Mouse (Mus musculus): ENCODE measurements around the gene Cox10. TPM values are rescaled to one million over a fixed set of nuclear protein-coding genes. Genes with fewer than 3 reads are reported as not detected.

Cox10 gene
- total and polyA plus RNA-seq, 2 experiments from 2014 or later: 21.5 to 36.4 TPM

- DNase-seq (ENCODE audit: low spot score) (peak; percentile 88), ATAC-seq (ENCODE audit: low FRiP score) (peak; percentile 60; the same call in 1 of the 2 replicates)
- H3K9ac ChIP-seq (replicated peaks; ENCODE audit: low read length, poor library complexity, severe bottlenecking): peak overlapping the region; percentile 68
- peak overlapping the region; percentile 74 for H3K4me2 ChIP-seq (ENCODE audit: low read depth, low read length, poor library complexity, severe bottlenecking)
- peak; percentile 87 for TF ChIP-seq CTCF (IDR thresholded peaks at IDR 0.05)
- peak overlapping the region; percentile 50 for H3K4me3 ChIP-seq (ENCODE audit: low read depth, low read length)
- H3K9me3 ChIP-seq (ENCODE audit: low read length): no peaks in the 10 kb centered on the region
- H3K36me3 ChIP-seq (ENCODE audit: insufficient read depth, low read length): no peaks in the 10 kb centered on the region
- peak overlapping the region; percentile 58 for H3K27ac ChIP-seq (ENCODE audit: low read depth, low read length)
- peaks cover 29% of the 10 kb centered on the region for H3K27me3 ChIP-seq (ENCODE audit: insufficient read depth, low read length)
- H3K4me1 ChIP-seq (ENCODE audit: insufficient read depth, low read length): peaks cover 12% of the 10 kb centered on the region; the same call in 1 of the 2 replicates
- WGBS: under 1% methylated on average over 33 of the region's 33 CpGs
These were observed 158.7 kb downstream of the Cox10 start for GRCm38 (mm10) chr11:63920531-63920930.

GRCm38 (mm10) chr11:63919211-63920098, 159.8 kb downstream of the Cox10 start:
- no peak for ATAC-seq (ENCODE audit: low FRiP score)
- DNase-seq (ENCODE audit: low spot score): no peak
- H3K36me3 ChIP-seq (ENCODE audit: insufficient read depth, low read length): no peaks in the 10 kb centered on the region
- peak overlapping the region; percentile 50 for H3K4me3 ChIP-seq (ENCODE audit: low read depth, low read length)
- TF ChIP-seq CTCF (IDR thresholded peaks at IDR 0.05): no peak
- no peaks in the 10 kb centered on the region for H3K9me3 ChIP-seq (ENCODE audit: low read length)
- 4% methylated on average over 49 of the region's 52 CpGs for WGBS
- peak overlapping the region; percentile 74 for H3K4me2 ChIP-seq (ENCODE audit: low read depth, low read length, poor library complexity, severe bottlenecking)
- peaks cover 9% of the 10 kb centered on the region; the same call in 1 of the 2 replicates for H3K4me1 ChIP-seq (ENCODE audit: insufficient read depth, low read length)
- peaks cover 18% of the 10 kb centered on the region for H3K27me3 ChIP-seq (ENCODE audit: insufficient read depth, low read length)
- H3K9ac ChIP-seq (replicated peaks; ENCODE audit: low read length, poor library complexity, severe bottlenecking): peak overlapping the region; percentile 68
- peak overlapping the region; percentile 58 for H3K27ac ChIP-seq (ENCODE audit: low read depth, low read length)

- H3K4me2 ChIP-seq (ENCODE audit: low read depth, low read length, poor library complexity, severe bottlenecking): peak overlapping the region; percentile 74
- H3K9me3 ChIP-seq (ENCODE audit: low read length): no peaks in the 10 kb centered on the region
- H3K4me3 ChIP-seq (ENCODE audit: low read depth, low read length): peak overlapping the region; percentile 50
- H3K27ac ChIP-seq (ENCODE audit: low read depth, low read length): peak overlapping the region; percentile 58; the same call in 1 of the 2 replicates
- peaks cover 16% of the 10 kb centered on the region for H3K27me3 ChIP-seq (ENCODE audit: insufficient read depth, low read length)
- 20% methylated on average over 17 of the region's 17 CpGs for WGBS
- no peaks in the 10 kb centered on the region for H3K36me3 ChIP-seq (ENCODE audit: insufficient read depth, low read length)
- DNase-seq (ENCODE audit: low spot score): no peak
- H3K4me1 ChIP-seq (ENCODE audit: insufficient read depth, low read length): peaks cover 12% of the 10 kb centered on the region; the same call in 1 of the 2 replicates
- no peak for ATAC-seq (ENCODE audit: low FRiP score)
- no peak overlapping the region for H3K9ac ChIP-seq (replicated peaks; ENCODE audit: low read length, poor library complexity, severe bottlenecking)
- TF ChIP-seq CTCF (IDR thresholded peaks at IDR 0.05): no peak
These were observed 160.8 kb downstream of the Cox10 start for GRCm38 (mm10) chr11:63918321-63919105.

GRCm38 (mm10) chr11:63917561-63917960, 161.7 kb downstream of the Cox10 start:
- ATAC-seq (ENCODE audit: low FRiP score) (no peak), DNase-seq (ENCODE audit: low spot score) (no peak)
- no peaks in the 10 kb centered on the region for H3K9me3 ChIP-seq (ENCODE audit: low read length)
- H3K9ac ChIP-seq (replicated peaks; ENCODE audit: low read length, poor library complexity, severe bottlenecking): no peak overlapping the region
- H3K4me3 ChIP-seq (ENCODE audit: low read depth, low read length): peak overlapping the region; percentile 50
- no peak overlapping the region for H3K27ac ChIP-seq (ENCODE audit: low read depth, low read length)
- no peaks in the 10 kb centered on the region for H3K36me3 ChIP-seq (ENCODE audit: insufficient read depth, low read length)
- H3K4me2 ChIP-seq (ENCODE audit: low read depth, low read length, poor library complexity, severe bottlenecking): peak overlapping the region; percentile 74
- H3K4me1 ChIP-seq (ENCODE audit: insufficient read depth, low read length): peaks cover 7% of the 10 kb centered on the region; the same call in 1 of the 2 replicates
- 31% methylated on average over 6 of the region's 6 CpGs for WGBS
- H3K27me3 ChIP-seq (ENCODE audit: insufficient read depth, low read length): peaks cover 13% of the 10 kb centered on the region
- no peak for TF ChIP-seq CTCF (IDR thresholded peaks at IDR 0.05)

GRCm38 (mm10) chr11:63914388-63914787, 164.9 kb downstream of the Cox10 start:
- WGBS: 2% methylated on average over 20 of the region's 20 CpGs
- peak overlapping the region; percentile 42; the same call in 1 of the 2 replicates for H3K9ac ChIP-seq (replicated peaks; ENCODE audit: low read length, poor library complexity, severe bottlenecking)
- peak overlapping the region; percentile 42 for H3K4me3 ChIP-seq (ENCODE audit: low read depth, low read length)
- peak overlapping the region; percentile 80 for H3K4me2 ChIP-seq (ENCODE audit: low read depth, low read length, poor library complexity, severe bottlenecking)
- ATAC-seq (ENCODE audit: low FRiP score): peak; percentile 89
- no peak for TF ChIP-seq CTCF (IDR thresholded peaks at IDR 0.05)
- peak; percentile 76 for DNase-seq (ENCODE audit: low spot score)
- H3K4me1 ChIP-seq (ENCODE audit: insufficient read depth, low read length): 0 out of 2 replicates have a peak, but pooled peaks cover 4% of the 10 kb centered on the region
- no peaks in the 10 kb centered on the region for H3K27me3 ChIP-seq (ENCODE audit: insufficient read depth, low read length)
- no peaks in the 10 kb centered on the region for H3K9me3 ChIP-seq (ENCODE audit: low read length)
- H3K36me3 ChIP-seq (ENCODE audit: insufficient read depth, low read length): no peaks in the 10 kb centered on the region
- no peak overlapping the region for H3K27ac ChIP-seq (ENCODE audit: low read depth, low read length)

Measured in midbrain, postnatal 0 days (tissue).